Mouse (Mus musculus): ENCODE data around the gene Tnfaip2.

Gene Tnfaip2

DNA sequence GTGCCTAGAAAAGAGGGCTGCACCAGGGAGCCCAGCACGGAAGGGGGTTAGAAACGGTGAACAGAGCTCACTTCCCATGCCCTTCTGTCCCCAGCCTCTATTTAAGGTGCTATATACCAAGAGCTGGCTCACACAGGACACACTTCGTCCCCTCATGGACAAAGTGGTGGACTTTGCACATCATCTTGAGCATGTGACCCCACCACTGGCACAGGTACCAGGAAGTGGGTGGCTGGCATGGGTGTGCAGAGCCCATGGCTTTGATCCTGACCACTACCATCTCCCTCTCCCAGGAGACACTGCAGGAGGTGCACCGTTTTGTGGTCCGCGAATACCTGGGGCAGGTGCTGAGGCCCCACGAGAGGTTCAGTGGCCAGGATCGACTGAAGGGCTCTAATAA is 13.9 kb upstream of the Tnfaip2 start:
- DNase-seq (ENCODE audit: low read depth, low spot score) = no peak

DNA sequence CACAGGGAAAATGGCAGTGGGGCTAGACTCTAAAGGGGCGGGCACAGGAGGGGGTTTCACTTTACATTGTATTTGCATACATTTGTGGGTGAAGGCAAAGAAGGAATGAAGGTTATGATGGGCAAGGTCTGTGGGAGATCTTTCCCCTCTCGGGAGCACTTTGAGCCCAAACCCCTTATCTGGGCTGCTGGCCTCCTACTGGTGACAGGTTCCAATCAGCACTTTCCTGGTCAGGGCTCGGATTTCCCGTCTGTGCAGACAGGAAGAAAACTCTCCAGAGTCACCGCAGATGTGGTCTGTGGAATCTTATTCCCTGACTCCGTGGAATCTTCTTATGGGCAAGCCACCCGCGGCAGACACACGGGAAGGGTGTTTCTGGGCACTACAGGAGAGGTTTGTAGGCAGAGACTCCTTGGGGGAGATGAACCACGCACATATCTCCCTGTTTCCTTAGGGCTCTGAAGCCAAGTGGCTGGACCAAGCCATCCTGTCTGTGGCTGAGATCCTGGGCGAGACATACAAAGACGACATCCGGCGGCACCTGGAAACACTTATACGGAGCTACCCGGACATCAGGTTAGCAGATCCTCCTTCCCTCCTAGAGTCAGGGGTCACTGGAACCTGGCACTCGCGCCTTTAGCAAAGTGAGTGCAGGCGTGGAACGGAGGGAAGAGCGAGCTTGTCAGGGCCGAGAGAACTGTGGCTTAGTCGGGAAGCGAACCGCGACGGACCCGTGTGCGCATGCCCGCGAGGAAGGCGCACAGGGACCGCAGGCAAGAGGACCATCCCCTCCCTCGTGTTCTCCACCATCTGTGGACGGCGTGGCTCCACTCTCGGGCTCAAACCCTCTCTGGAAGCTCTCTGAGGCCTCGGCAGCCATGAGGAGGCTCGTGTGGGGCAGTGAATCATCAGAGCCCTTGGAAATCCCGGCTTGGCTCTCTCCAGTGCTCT is 13.0 kb upstream of the Tnfaip2 start:
- DNase-seq (ENCODE audit: low read depth, low spot score) = peak; percentile 65

DNA sequence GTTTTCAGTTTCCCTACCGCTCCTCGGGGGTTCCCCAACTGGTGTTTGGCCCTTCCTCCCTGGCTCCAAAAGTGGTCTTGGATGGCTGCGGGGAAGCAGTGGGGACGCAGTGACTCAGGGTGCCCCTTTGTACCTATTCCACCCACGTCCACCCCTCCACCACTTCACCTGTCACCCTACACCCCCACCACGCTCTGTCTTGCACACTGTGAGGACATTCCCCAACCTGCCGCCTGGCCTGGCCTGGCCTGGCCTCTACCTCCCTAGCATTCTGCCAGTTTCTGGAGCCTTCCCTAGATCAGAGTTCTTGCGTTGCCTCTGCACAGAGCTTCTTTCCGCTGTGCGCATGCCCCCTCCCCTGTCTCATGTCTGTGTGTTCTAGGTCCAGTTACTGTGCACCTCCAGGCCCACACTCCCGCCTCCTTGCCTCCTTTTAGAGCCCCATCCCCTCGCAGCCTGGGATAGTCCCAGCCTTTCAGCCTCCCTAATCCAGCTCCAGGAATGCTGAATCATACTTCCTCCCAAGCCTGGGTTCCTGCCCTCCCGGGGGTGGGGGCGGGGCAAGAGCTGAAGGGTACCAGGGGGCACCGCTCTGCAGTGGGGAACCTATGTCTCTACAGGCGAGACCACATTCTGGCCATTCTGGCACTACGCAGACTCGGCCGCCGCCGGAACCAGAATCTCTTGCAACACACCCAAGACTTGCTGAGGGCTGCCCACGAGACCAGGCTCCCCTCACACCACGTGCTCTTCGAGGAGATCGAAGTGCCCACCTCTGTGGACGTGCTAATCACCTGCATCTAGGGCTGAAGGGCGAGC is 12.0 kb upstream of the Tnfaip2 start:
- no peak for DNase-seq (ENCODE audit: low read depth, low spot score)

DNA sequence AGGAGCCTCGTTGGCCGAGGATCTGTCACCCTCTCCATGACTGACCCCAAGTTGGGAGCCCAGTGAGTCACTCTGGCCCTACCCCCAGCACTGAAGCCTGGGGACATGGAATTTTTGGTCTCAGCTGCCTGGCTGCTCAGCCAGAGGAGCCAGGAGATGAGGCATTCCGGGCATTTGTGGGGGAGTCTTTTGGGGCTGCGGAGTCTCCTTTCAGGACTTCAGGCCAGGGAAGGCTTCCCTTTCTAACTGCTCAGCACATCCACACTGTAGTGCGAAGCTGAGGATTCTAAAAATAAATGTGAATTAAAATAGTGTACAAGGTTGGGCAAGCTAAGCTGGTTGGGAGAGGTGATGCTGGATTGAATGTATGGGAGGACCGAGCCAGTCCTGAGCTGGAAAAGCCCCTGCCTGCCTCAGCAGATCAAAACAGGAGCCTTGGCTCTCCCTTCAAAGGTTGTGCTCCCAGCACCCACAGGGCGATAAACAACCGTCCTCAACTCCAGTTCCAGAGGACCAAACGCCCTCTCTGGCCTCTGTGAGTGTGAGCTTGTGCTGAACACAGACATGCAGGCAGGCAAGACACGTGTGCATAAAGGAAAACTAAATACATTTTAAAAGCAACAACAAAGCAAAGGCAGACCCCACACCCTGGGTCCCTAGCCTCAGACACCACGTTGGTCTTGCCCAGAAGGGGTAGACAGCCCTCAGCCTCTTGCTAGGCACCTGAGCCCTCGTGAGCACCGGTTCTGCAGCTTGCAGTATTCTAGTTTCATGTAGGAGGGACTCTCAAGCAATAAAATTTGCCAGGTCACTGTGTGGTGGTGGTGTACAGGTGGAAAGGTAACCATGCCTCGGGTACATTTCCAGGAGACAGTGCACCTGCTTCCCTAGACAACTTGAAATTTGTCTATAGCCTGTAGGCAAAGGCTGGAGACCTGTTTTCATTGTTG is 11.1 kb upstream of the Tnfaip2 start:
- no peak for DNase-seq (ENCODE audit: low read depth, low spot score)

DNA sequence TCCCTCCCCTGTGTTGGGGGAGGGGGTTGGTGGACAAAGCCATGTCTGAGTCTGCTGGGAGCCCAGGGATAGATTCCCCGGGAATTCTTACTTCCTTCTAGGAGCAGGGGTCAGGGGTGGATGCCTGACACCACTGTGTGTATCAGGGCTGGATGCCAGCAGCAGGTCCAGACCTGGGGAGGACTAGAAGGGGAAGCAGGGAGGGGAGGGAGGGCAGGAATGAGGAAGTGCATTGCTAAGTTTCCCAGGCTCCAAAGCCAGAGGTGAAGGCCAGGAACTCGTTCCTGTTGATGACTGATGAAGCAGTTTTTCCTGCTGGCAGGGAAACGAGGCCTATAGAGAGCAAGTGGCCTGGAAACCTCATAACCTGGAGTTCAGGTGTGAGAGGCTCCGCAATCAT is 10.2 kb upstream of the Tnfaip2 start:
- no peak for DNase-seq (ENCODE audit: low read depth, low spot score)

DNA sequence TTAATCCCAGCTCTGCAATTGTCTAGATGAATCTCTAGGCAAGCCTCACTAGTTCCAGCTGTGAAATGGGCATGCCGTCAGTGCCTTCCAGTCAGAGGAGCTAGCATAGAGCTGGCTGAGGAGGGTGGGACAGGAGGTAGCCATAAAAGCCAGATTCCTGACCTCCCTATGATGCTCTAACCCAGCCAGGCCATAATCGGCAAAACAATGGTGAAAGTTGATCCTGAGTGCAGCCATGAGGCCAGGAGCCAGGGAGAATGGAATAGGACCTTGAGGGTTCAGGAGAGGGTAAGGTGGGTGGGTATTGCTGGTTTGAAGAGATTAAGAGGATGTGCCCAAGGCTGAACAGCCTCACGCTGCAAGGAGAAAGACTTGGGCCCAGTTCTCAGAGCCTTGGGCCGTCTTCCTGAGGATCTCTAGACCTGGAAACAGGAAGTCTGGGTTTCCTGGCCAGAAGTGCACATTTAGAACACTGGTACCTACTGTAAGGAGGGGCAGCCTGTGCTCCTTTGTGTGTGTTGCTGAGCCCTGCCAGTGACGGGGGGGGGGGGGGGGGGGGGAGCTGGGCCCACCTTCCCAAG is 9.4 kb upstream of the Tnfaip2 start:
- DNase-seq (ENCODE audit: low read depth, low spot score) = no peak

DNA sequence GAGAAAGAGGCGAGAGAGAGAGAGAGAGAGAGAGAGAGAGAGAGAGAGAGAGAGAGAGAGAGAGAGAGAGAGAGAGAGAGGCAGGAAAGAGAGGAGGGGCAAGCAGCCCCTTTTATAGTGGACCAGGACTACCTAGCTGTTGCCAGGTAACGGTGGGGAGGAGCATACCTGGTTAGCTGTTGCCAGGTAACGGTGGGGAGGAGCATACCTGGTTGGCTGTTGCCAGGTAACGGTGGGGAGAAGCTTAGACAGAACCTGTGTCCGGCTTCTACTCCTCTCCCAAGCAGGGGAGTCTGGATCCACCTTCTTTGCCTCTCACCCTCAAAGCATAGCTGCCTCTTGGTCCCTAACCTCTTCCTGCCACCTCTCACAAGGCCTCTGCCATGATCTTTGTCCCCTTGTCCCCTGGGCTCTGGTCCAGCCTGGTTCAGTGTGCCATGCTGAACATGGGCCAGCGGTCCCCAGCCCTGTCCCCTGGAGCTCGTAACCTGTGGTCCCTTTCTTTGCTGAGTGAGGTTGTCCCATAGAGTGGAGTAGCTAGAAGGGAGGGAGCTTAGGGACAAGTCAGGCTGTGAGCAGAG is 8.0 kb upstream of the Tnfaip2 start:
- no peak for DNase-seq (ENCODE audit: low read depth, low spot score)

DNA sequence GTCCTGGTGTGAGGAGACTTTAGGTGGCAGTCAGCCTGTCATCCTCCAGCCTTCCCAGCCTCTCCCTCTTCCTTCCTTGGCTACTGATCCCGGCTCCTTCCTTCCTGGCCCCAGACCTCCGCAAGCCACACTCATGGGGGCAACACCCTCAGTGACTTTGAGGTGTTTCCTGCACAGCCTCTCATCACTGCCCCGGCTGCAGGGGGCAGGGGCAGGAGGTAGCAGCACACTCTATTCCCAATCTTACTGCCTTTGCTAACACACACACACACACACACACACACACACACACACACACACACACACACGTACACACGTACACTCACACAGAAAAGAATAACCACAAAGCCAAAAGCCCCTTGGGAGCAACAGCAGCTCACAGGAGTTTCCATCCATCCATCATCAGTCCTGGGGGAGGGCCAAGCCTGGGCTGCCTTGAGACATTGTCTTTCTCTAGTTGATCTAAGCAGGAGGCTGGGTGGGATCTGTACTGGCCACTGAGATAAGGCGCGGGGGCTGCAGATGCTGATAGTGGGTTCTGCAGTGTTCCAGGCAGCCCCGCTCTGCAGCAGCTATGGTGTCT is 7.4 kb upstream of the Tnfaip2 start:
- no peak for DNase-seq (ENCODE audit: low read depth, low spot score)

DNA sequence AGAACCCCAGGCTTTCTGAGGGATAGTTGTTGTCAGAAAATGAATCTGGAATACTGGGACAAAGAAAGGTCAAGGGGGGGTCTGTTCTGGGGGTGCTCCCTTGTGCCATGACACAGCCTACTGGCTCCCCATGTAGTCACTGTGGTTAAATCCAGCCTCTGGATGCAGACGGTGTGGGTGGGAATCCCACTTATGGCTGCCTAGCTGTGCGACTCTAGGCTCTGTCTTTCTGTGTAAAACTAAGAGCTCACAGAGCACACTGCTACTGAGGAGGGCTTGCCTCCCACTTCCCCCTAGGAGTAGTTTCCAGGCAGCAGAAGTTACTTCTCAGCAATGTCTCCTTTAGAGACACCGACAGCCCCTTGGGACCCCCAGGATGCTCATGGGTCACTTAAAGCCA is 6.1 kb upstream of the Tnfaip2 start:
- DNase-seq (ENCODE audit: low read depth, low spot score) = no peak

DNA sequence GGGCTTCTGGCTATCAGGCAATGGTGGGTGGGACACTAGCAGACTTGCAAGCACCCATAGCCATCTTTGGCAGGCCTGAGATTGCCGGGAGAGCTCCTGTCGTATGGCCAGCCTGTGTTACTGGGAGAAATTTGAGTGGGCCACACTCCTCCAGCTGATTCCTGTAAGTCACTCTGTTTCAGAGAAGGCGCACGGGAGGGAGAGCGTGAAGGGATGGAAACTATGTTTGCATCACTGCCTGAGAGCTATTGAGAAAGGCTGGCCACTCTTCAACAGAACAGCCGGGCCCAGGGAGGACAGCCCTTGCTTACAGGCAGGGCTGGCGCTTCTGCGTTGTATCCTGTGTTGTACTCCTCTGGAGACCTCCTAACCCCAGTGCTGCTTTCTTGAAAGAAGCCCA is 5.6 kb upstream of the Tnfaip2 start:
- no peak for DNase-seq (ENCODE audit: low read depth, low spot score)

DNA sequence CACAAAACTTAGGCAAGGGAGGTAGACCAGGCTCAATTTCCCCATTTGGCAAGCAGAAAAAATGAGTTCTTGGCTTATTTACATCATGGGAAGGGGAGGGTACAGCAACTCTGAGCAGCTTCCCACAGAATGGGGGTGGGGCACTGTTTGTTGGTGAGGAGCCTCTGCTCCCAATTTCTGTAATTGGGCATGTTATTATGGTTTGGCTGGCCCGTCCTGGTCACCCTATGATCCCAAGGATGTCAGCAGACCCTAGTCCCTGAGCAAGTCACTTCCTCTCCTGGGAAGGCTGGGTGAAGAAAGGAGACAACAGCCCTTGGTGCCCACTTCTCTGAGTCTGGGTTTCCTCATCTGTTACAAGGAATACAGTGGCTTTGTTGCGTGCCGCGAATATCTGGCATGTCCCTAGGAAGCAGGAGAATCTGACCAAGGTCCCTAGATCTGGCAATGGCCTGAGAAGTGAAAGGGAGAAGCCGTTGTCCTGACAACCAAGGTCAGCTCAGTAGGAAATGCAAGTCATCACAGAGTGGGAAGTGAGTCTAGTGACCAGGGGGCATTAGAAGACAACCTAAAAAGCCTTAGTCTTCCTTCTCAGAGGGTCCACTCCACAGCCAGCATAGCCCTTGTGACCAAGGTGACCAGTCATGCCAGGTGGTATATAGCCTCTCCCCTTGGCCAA is 4.9 kb upstream of the Tnfaip2 start:
- no peak for DNase-seq (ENCODE audit: low read depth, low spot score)

DNA sequence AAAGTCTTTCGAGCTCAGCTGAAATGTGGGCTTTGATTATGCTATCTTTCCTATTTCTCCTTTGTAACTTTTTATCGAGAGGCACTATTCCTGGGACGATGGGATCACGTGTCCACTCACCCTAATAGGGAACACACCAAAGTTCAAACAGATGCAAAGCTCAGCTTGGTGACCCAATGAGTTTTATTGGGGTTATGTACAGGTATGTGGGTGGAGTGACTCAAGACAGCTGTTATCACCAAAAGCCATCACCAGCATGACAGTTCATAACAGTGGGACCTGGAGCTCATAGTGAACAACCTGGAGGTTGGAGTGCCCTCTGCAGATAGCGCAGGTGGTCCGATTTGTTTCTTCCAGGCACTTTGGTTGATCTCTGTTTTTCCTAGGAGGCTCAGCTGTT is 3.4 kb upstream of the Tnfaip2 start:
- DNase-seq (ENCODE audit: low read depth, low spot score) = no peak

DNA sequence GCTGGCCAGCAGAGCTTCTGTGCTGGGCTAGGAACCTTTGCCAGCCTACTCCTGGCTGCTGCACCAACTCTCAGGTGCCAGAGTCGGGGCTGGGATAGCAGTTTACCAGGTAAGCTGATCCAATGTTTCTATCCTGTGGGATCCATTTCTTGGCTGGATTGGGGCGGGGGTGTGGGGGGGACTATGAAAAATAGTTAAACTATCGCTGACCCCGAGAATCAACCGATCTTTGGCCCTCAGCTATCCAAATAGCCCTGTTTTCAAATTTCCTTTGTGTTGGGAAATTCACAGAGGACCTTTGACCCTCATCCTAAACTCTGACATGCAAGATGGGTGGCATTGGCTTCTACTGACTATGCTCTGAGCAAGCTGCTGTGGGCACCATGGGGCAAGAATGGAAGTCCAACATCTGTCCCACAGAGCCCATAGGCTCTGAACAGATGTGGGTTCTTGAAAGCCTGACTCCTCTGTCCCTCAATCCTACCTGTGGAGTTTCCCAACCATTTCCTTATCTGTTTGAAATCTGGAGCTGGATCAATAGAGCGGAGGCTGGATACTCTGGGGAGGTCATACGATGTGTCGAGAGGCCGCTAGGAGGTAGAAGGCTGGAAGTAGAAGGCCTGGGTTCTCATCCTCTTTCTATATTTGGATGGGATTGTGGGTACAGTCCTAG is 1.4 kb upstream of the Tnfaip2 start:
- DNase-seq (ENCODE audit: low read depth, low spot score) = no peak

DNA sequence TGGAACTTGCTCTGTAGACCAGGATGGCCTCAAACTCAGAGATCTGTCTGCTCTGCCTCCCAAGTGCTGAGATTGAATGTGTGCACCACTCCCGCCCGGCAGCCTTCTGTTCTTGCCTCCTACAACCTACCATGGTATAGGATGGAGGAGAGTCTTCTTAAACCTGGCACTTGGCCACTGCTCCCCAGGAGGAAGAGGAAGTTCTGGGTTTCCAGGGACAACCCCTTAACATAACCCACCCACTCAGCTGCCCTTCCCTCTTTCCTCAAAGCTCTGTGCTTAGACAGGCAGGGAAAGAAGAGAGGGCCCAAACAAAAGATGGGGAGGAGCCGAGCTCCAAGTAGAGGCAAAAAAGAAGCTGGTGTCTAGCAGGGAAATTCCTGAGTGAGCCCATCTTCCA is 746 bp upstream of the Tnfaip2 start:
- no peak for DNase-seq (ENCODE audit: low read depth, low spot score)

DNA sequence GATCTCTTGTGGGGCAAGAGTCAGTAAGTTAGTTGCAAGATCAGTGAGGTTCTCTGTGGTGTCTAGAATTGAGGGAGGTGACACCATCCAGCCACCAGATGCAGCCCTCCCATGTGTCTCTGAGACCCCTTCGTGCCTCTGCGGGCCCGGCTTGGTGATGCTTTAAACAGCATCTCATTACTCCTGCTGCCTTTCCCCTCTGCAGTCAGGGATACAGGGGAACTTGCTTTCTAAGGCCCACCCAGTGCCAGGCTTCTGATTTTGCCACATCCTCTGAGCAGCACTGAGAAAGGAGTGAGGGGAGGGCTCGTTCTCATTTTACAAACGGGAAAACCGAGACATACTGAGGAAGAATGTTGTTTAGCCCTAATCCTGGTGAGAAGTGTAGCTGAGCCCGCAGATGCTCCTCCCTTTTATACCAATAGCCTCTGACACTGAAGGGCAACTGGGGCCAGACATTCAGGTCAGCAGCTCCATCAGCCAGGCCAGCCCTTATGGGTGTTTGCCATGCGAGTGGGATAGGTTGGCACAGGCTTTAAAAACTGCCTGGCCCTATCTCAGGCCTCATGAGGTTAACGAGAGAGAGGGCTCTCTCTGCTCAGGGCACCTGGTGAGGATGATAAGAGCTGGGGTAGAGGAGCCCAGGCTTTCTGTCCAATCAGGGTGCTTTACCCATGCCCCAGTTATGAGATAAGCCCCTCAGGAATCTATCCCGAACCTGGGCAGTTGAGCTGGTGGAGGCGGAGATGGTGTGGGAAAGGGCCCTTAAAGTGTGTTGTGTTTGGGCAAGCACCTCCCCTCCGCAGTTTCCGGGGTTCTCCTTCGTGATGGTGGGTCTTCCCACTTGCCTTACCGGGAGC is 972 bp downstream of the Tnfaip2 start:
- no peak for DNase-seq (ENCODE audit: low read depth, low spot score)

DNA sequence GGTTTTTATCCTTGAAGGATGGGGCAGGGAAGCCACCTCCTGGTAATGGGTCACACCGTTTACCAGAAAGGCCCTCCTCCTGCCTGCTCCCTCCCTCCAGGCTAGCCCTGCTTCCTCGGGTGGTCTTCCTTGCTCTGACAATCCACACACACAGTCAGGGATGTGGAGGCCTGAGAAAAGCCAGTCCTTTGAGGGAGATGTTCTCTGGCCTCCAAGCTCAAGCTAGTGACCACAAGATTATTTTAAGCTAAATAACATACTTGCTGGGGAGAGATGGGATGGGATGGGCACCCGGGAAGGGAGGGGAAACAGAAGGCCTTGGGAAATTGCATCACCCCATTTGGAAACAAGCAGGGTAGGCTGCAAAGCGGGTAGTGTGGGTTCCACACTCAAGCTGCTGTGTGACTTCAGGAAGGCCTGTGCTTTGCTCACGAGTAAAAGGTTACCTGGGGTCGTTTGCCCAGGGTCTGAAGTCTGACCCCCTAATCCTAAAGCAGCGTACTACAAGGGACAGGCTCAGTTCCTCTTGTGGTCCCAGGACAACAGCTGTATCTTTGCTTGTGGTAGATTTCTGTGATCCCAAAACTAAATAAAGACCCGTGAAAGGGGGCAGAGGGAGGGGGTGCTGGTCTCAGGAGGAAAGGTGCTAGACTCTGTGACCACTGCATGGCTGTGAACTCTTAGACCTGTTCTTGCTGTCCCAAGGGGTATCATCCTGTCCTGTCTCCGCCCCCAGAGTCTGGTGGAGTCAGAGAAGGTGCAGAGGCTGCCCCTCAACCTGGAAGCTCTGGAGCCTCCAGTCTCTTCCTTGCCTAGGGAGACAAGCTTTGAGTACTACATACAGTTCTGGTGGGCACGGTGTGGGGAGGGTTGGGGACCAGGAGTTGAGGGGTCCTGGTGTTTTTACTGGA is 1.9 kb downstream of the Tnfaip2 start:
- no peak for DNase-seq (ENCODE audit: low read depth, low spot score)

DNA sequence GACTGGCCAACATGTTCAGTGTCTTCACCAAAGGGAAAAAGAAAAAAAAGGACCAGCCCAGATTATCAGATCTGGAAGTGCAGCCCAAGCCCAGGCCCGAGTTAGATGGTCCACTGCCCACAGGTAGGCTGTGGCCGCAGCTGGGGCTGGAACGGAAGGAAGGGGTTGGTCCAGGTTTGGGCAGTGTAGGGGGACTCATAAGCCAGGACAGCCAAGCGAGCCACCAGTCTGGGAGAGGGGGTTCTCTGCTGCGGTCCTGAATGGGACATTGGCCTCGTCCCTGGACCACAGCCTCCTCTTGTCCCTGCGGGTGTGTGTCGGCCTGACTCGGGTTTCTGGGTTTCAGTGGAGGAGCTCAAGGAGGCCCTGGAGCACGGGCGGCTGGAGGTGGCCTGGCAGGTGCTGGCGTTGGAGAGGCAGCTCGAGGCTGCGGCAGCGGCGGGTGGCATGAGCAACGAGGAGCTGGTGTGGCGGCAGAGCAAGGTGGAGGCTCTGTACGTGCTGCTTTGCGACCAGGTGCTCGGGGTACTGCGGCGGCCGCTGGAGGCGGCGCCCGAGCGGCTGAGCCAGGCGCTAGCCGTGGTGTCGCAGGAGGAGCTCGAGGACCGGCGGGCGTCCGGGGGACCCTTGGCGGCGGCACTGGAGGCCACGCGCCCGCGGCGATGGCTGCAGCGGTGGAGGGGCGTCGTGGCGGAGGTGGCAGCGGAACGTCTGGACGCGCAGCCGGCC is 3.1 kb downstream of the Tnfaip2 start:
- no peak for DNase-seq (ENCODE audit: low read depth, low spot score)

Data from mesoderm, embryonic 11.5 days (tissue).